Mouse (Mus musculus): Measurements from ENCODE around the gene Dpf2. TPM values are rescaled to one million over a fixed set of nuclear protein-coding genes. Genes with fewer than 3 reads are reported as not detected.

The Dpf2 gene
- 71.5 and 79.7 TPM in 2 replicates for polyA plus RNA-seq (2012; rRNA removed)

GRCm38 (mm10) chr19:5913007-5913719 lies at the start of gene Dpf2:
TSS of gene Dpf2 (minus strand) at chr19:5913010.
- TF ChIP-seq CTCF (conservative IDR thresholded peaks at IDR 0.05; ENCODE audit: insufficient read depth, insufficient read length, low read depth, low read length), result no peak
- no peak for TF ChIP-seq POLR2A (IDR thresholded peaks at IDR 0.05; ENCODE audit: low read depth, low read length)
- DNase-seq, result no peak
- 9% methylated on average over 13 of the region's 13 CpGs for WGBS
- H3K4me3 ChIP-seq (ENCODE audit: insufficient read depth, low read depth, low read length), result peak within 1 kb of the TSS; percentile 82
- peak within 1 kb of the TSS; percentile 85 for H3K27ac ChIP-seq (ENCODE audit: insufficient read depth, low read depth, low read length)
- H3K27me3 ChIP-seq (replicated peaks; ENCODE audit: control insufficient read depth, insufficient read depth, low read length), result no peaks in the 10 kb centered on the region
- peaks cover 1% of the 10 kb centered on the region for H3K36me3 ChIP-seq (ENCODE audit: control insufficient read depth, insufficient read depth, low read length)
- H3K4me1 ChIP-seq (ENCODE audit: control insufficient read depth, insufficient read depth, low read length), result peaks cover 22% of the 10 kb centered on the region

GRCm38 (mm10) chr19:5957371-5957770 lies 44.6 kb upstream of the Dpf2 start:
- Histone ChIP-seq H3K27ac (ENCODE audit: insufficient read depth, low read depth, low read length) (no peak overlapping the region), H3K4me1 (ENCODE audit: control insufficient read depth, insufficient read depth, low read length) (peaks cover 5% of the 10 kb centered on the region; the same call in 1 of the 2 replicates), H3K36me3 (ENCODE audit: control insufficient read depth, insufficient read depth, low read length) (no peaks in the 10 kb centered on the region), H3K4me3 (ENCODE audit: insufficient read depth, low read depth, low read length) (no peak overlapping the region), H3K27me3 (replicated peaks; ENCODE audit: control insufficient read depth, insufficient read depth, low read length) (no peaks in the 10 kb centered on the region)
- WGBS, result 78% methylated on average over 5 of the region's 5 CpGs
- TF ChIP-seq POLR2A (IDR thresholded peaks at IDR 0.05; ENCODE audit: low read depth, low read length) (no peak), CTCF (conservative IDR thresholded peaks at IDR 0.05; ENCODE audit: insufficient read depth, insufficient read length, low read depth, low read length) (no peak)
- no peak for DNase-seq

DNA sequence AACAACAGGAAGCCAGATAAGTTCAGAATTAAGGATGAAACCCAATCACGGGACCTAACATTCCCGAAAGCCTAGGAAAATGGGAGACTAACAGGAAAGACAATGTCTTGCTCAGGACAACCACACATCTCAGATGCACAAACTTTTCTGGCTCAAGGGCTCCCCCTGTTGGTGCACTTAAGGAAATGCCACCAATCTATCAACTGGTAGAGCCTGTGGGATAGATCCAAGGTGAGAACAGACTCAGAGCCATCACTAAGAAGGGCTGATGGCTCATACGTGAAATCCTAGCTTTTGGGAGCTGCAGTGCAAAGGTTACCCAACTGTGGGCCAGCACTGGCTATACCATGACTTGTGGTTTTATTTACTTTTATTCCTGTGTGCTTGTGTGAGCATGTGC lies 43.9 kb upstream of the Dpf2 start:
- peak; percentile 92 for DNase-seq
- TF ChIP-seq POLR2A (IDR thresholded peaks at IDR 0.05; ENCODE audit: low read depth, low read length), result no peak
- TF ChIP-seq CTCF (conservative IDR thresholded peaks at IDR 0.05; ENCODE audit: insufficient read depth, insufficient read length, low read depth, low read length), result peak; percentile 84
- H3K4me3 ChIP-seq (ENCODE audit: insufficient read depth, low read depth, low read length), result no peak overlapping the region
- H3K27me3 ChIP-seq (replicated peaks; ENCODE audit: control insufficient read depth, insufficient read depth, low read length), result no peaks in the 10 kb centered on the region
- H3K4me1 ChIP-seq (ENCODE audit: control insufficient read depth, insufficient read depth, low read length), result peaks cover 5% of the 10 kb centered on the region; the same call in 1 of the 2 replicates
- 5% methylated on average over 3 of the region's 3 CpGs for WGBS
- no peaks in the 10 kb centered on the region for H3K36me3 ChIP-seq (ENCODE audit: control insufficient read depth, insufficient read depth, low read length)
- no peak overlapping the region for H3K27ac ChIP-seq (ENCODE audit: insufficient read depth, low read depth, low read length)

- WGBS, result 21% methylated on average over 28 of the region's 28 CpGs
- H3K4me3 ChIP-seq (ENCODE audit: insufficient read depth, low read depth, low read length), result peak overlapping the region; percentile 32
- H3K36me3 ChIP-seq (ENCODE audit: control insufficient read depth, insufficient read depth, low read length), result no peaks in the 10 kb centered on the region
- no peaks in the 10 kb centered on the region for H3K27me3 ChIP-seq (replicated peaks; ENCODE audit: control insufficient read depth, insufficient read depth, low read length)
- H3K4me1 ChIP-seq (ENCODE audit: control insufficient read depth, insufficient read depth, low read length), result peaks cover 5% of the 10 kb centered on the region; the same call in 1 of the 2 replicates
- peak overlapping the region; percentile 83 for H3K27ac ChIP-seq (ENCODE audit: insufficient read depth, low read depth, low read length)
- TF ChIP-seq CTCF (conservative IDR thresholded peaks at IDR 0.05; ENCODE audit: insufficient read depth, insufficient read length, low read depth, low read length) (no peak), POLR2A (IDR thresholded peaks at IDR 0.05; ENCODE audit: low read depth, low read length) (no peak)
- peak; percentile 94 for DNase-seq
Observed at GRCm38 (mm10) chr19:5955704-5956670, 43.2 kb upstream of the Dpf2 start.

- no peak for DNase-seq
- Histone ChIP-seq H3K36me3 (ENCODE audit: control insufficient read depth, insufficient read depth, low read length) (no peaks in the 10 kb centered on the region), H3K27me3 (replicated peaks; ENCODE audit: control insufficient read depth, insufficient read depth, low read length) (no peaks in the 10 kb centered on the region), H3K4me3 (ENCODE audit: insufficient read depth, low read depth, low read length) (no peak overlapping the region), H3K4me1 (ENCODE audit: control insufficient read depth, insufficient read depth, low read length) (peaks cover 5% of the 10 kb centered on the region; the same call in 1 of the 2 replicates), H3K27ac (ENCODE audit: insufficient read depth, low read depth, low read length) (peak overlapping the region; percentile 70)
- WGBS, result 68% methylated on average over 10 of the region's 10 CpGs
- TF ChIP-seq CTCF (conservative IDR thresholded peaks at IDR 0.05; ENCODE audit: insufficient read depth, insufficient read length, low read depth, low read length) (no peak), POLR2A (IDR thresholded peaks at IDR 0.05; ENCODE audit: low read depth, low read length) (no peak)
Observed at GRCm38 (mm10) chr19:5954936-5955335, 42.1 kb upstream of the Dpf2 start.

DNA sequence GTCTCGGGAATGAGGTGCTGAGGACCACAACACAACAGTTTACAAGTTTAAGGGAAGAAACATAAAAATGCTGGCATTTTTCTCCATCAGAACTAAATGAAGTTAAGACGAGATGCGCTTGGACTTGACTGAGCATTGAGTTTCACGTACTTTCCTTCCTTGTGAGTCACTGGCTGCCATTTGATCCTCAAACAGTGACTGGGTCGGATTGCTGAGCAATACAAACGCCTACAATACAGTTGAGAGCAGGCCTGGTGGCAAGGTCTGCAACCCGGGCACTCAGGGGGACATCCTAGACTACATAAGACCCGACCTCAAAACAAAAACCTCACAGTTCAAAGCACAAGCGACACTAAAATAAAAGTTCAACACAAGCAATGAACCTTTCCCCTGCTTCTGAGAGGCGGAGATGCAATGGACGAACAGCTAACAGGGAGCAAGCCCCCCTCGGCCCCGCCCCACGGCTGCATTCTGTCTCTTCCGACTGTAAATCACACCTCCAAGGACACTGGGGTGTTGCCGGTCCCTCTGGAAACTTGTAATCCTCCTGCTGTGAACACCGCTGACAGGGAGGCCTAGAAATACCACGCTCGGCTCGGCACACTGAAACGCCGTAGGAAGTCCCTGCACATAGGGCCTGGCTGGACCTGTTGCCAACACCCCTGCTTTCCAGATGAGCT lies 41.4 kb upstream of the Dpf2 start:
- peak; percentile 56 for DNase-seq
- WGBS, result 76% methylated on average over 22 of the region's 22 CpGs
- peak overlapping the region; percentile 27 for H3K27ac ChIP-seq (ENCODE audit: insufficient read depth, low read depth, low read length)

More for the DNA sequence above, 41.4 kb upstream of the Dpf2 start:
- H3K4me3 ChIP-seq (ENCODE audit: insufficient read depth, low read depth, low read length), result no peak overlapping the region
- TF ChIP-seq CTCF (conservative IDR thresholded peaks at IDR 0.05; ENCODE audit: insufficient read depth, insufficient read length, low read depth, low read length), result no peak
- no peaks in the 10 kb centered on the region for H3K27me3 ChIP-seq (replicated peaks; ENCODE audit: control insufficient read depth, insufficient read depth, low read length)
- H3K36me3 ChIP-seq (ENCODE audit: control insufficient read depth, insufficient read depth, low read length), result no peaks in the 10 kb centered on the region
- H3K4me1 ChIP-seq (ENCODE audit: control insufficient read depth, insufficient read depth, low read length), result peaks cover 5% of the 10 kb centered on the region; the same call in 1 of the 2 replicates
